Mouse (Mus musculus) lung, adult 18-20 months (tissue): ENCODE results near the gene Ddr1.

ENCODE experiments used
- DNase-seq, 2 experiments: peaks; one replicate each; pipeline ENCODE4 v3.0.0; 2022; ENCODE audit warnings: mixed read lengths in 2 of 2

The Ddr1 gene

DNA sequence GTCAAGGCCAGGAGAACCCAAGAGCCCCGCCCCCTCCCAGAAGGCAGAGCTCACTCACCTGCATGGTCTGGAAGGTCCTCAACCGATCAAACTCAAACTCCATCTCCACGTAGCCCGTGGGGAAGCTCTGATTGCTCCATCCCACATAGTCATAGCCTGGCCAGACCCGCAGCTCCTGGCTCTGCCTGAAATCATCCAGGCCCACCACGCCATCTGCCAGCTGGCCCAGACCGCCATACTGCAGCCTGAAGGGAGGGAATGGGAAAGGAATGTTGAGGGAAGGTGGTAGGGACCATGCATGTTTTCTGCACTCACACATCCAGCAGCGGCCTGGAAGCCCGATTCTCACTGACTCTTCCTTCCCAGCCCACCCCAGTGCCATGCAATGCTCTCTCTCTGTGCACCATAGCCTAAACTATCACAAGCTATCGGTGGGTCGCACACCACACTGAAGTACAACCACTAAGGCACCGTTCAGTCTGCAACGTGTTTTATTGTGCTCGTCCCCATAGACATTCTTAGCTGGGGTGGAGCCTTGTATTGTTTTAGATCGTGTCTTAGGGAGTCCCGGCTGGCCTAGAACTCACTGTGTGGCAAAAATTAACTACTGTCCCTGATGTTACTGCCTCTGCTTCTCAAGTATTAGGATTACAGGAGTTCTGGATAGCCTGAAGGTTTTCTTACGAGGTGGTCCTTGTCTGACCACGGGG, 14.3 kb downstream of the Ddr1 start:
- no peak for DNase-seq

GRCm38 (mm10) chr17:35688347-35689175, 15.9 kb downstream of the Ddr1 start:
- no peak for DNase-seq

GRCm38 (mm10) chr17:35685061-35685460, 19.4 kb downstream of the Ddr1 start:
- DNase-seq: no peak

- DNase-seq: no peak
Observed at GRCm38 (mm10) chr17:35681986-35682385, 22.4 kb downstream of the Ddr1 start.

DNA sequence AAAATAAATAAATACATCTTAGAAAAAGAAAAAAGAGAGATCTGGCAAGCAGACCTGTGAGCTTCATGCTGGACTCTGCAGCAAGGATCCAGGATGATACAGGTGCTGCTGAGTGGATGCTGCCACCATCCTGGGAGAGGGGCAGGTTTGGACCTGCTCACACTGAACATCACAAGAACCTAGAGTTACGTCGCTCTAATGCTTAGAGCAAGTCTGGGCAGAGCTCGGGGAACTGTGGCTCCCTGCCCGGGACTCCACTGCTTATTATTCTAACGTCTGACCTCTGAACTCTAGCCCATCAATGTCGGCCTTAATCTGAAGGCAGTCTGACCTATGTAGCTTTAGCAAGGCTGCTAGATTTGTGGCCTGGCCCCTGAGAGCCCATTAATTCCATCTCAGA, 23.8 kb downstream of the Ddr1 start:
- DNase-seq: no peak

DNA sequence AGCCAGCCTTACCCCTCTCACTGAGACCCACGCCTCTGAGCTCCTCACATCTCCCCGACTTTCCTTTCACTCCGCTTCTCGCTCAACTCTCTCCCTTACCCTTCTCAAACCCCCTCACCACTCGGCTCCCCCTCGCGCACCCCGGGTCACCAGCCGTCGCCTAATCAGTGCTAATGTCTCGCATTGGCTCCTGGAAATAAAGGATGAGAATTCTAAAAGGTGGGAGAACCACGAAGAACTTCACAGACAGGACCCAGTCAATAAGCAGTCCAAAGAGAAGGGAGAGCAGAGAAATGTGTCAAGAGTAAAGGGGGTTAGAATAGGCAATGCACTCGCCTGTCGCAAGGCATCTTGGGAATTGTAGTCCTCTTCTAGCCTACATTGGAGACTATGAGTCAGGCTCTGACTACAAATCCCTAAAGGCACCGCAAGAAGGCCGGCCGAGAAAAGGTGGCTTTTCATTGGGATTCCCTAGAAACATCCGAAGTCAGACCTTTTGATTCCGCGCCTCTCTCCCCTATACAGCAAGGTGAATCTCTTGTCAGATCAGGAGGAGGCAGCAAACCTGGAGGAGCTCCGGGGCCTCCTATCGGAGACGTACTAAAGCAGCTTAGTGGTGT, 30.9 kb downstream of the Ddr1 start, which contains the start of gene Gtf2h4:
Gtf2h4 (minus strand) TSS at position 324 of the 620 bp plus-strand sequence.
- peak; percentile 91 to 94 for DNase-seq

DNA sequence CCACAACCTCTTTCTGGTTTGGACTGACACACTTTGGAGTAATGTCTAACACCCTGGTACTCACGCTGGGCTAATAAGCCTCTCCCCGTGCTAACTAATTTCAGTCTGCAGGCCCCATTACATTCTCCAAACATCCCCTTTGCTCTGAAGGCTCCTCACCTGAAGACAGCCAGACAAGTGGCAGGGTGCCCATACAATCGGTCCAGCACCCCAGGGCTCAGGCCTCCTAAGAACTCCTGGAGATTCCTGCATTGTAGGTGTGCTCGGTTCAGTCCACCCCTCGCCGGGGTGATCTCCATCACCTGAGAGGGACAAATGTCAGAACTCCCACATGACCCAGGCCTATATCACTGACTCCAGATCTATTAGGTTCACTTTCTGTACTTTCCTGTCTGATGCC, 31.9 kb downstream of the Ddr1 start:
- no peak for DNase-seq

DNA sequence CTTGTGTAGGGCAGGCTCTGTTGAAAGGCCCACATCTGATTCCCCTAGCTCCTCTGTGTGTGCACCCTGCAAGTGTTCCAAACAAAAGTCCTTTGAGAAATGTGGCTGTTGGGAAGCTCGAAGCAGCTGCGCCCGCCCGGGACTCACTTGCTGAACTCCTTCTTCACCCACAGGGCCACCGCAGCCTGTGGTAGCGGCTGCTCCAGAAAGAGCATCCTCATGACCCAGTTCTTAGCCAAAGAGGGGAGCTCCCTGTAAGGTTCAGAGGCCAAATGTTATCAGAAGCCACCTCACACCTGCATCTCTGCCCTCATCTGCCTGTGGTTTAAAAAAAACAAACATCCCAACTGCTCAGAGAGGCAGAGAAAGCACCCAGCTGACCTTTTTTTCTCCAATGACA, 32.6 kb downstream of the Ddr1 start:
- DNase-seq: no peak

- DNase-seq: no peak
Observed at GRCm38 (mm10) chr17:35669731-35670130, 34.7 kb downstream of the Ddr1 start.

DNA sequence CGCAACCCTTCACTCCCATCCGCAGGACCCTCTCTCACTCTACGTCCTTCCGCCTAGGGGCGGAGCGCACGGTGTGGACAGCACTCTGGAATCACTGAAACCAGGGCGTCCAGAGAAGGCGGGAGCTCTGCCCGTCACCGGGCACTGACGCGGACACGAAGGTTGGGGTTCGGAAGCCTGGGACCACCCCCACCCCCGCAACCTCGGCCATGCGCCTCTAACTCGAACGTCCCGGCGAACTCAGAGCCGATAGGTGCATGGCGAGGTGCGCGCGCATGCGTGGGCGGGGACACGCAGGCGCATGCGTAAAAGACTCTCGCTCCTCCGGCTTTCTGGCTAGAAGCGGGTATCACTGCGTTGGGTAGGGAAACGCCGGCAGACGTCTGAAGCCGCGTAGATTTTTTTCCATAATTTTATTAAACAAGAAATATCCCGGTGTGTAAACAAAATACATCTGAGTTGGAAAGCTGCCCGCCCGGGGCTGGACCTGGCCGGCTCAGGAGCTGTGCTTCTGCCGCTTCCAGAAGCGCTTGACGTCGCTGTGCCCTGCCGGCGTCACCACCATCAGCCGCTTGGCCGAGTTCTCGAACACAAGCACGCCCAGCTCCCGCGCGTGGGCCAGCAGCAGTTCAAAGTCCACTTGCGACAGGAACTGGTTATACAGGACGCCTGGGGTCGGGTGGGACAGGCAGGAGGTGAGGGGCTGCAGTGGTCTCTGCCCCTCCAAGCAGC, 36.9 kb downstream of the Ddr1 start, which contains the start of gene Vars2:
Vars2 (minus strand) TSS at position 259 of the 732 bp plus-strand sequence.
- DNase-seq: peak; percentile 95 to 97

- no peak for DNase-seq
Observed at GRCm38 (mm10) chr17:35666851-35667256, 37.6 kb downstream of the Ddr1 start.

- peak; percentile 75 to 81 for DNase-seq
Observed at GRCm38 (mm10) chr17:35665957-35666515, 38.4 kb downstream of the Ddr1 start.

GRCm38 (mm10) chr17:35653086-35653485, 51.3 kb downstream of the Ddr1 start:
- no peak for DNase-seq

- peak; percentile 84 to 90 for DNase-seq
Observed at GRCm38 (mm10) chr17:35649429-35649828, 55.0 kb downstream of the Ddr1 start.

GRCm38 (mm10) chr17:35643609-35644236, 60.7 kb downstream of the Ddr1 start, which contains the start of gene Mucl3:
Gene Mucl3 (minus strand): TSS chr17:35643695.
- peak; percentile 47 to 77 for DNase-seq

GRCm38 (mm10) chr17:35639352-35639751, 65.1 kb downstream of the Ddr1 start:
- no peak for DNase-seq

GRCm38 (mm10) chr17:35638475-35639190, 65.8 kb downstream of the Ddr1 start:
- DNase-seq: peak; percentile 79 to 82

DNA sequence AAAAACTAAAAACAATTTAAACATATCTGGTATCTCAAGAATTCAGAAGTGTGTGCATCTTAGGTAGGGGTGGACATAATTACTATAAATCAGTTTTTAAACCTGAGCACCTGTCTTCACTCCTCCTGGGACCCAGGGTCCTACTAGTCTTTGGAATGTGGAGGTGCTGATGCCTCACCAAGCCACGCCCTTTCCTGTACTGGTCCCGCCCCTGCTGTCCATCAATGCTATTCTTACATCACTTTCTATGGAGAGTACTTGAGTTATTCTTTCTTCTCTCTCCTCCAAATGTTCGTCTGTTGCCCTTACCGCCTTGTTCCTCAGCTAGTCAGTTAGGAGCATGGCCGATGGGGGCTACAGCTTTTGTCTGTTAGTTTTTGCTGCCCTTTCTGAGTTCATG, 68.1 kb downstream of the Ddr1 start:
- DNase-seq: peak; percentile 81 to 88

- peak; percentile 57 to 71 for DNase-seq
Observed at GRCm38 (mm10) chr17:35635699-35636111, 68.7 kb downstream of the Ddr1 start.

DNA sequence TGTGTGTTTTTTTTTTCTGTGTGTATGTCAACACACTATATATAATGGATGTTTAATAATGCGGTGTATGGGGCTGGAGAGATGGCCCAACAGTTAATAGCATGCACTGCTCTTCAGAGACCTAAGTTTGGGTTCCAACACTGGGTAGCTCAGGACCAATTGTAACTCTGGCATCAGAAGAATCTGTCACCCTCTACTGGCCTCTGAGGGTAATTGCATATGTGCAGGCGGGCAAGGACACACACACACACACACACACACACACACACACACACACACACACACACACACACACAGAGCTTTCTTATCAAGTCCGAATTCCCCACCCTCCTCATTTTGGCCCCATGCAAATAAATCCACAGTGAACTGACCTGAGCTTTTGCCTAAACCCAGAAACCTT, 69.2 kb downstream of the Ddr1 start:
- no peak for DNase-seq

DNA sequence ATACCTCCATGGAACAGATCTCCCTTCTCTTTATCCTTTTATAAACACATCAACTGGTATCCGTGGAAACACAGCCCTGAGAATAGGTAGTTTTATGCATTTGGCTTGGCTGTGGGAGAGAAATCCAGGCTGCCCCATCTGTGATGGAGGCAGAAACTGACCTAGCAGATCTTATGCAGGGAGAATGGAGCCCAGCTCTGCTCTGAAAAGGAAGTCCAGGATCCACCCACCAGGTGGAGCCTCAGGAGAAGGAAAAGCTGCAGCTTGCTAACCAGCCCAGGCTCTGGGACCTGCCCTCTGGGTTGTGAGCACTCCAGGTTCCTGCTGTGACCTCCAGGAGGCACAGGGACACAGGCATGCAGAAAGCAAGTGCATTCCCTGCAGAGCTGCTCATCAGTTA, 70.4 kb downstream of the Ddr1 start:
- DNase-seq: peak; percentile 58 to 73
